Mouse (Mus musculus) common myeloid progenitor, adult 5-6 weeks (primary cell): ENCODE results near the gene Mtf1. TPM values are rescaled to one million over a fixed set of nuclear protein-coding genes. Genes with fewer than 3 reads are reported as not detected.

ENCODE experiments used
- ATAC-seq: replicated peaks from 2 replicates; pipeline ENCODE4 v1.8.0; 2016; ENCODE audit warnings: low read depth, mild to moderate bottlenecking, moderate TSS enrichment, inconsistent platforms; ENCODE audit not compliant: poor library complexity, severe bottlenecking
- total RNA-seq: library from RNA; stranded (forward); fragments of 200-1000, 187-1606 nt; gene quantifications from 2 replicates; pipeline ENCODE4 v1.2.3, GENCODE M21; 2017

The Mtf1 gene
- 26.1 and 35.9 TPM in 2 replicates for total RNA-seq

- ATAC-seq = peak; percentile 71
Observed at GRCm38 (mm10) chr4:124801552-124802308, at the start of gene Mtf1. TSS of gene Mtf1 (plus strand) at chr4:124802104.

- peak; percentile 72 for ATAC-seq
Observed at GRCm38 (mm10) chr4:124752281-124753199, 49.4 kb upstream of the Mtf1 start.

GRCm38 (mm10) chr4:124755526-124755925, 46.4 kb upstream of the Mtf1 start:
- no peak for ATAC-seq

GRCm38 (mm10) chr4:124759305-124759811, 42.5 kb upstream of the Mtf1 start:
- peak; percentile 96 for ATAC-seq

- no peak for ATAC-seq
Observed at GRCm38 (mm10) chr4:124761201-124761600, 40.7 kb upstream of the Mtf1 start.

GRCm38 (mm10) chr4:124762858-124763452, 38.9 kb upstream of the Mtf1 start:
- ATAC-seq = no peak

GRCm38 (mm10) chr4:124765802-124766565, 35.9 kb upstream of the Mtf1 start:
- no peak for ATAC-seq

GRCm38 (mm10) chr4:124766566-124766940, 35.4 kb upstream of the Mtf1 start:
- ATAC-seq = peak; percentile 57

GRCm38 (mm10) chr4:124768963-124769591, 32.8 kb upstream of the Mtf1 start:
- ATAC-seq = peak; percentile 29; the same call in 1 of the 2 replicates

GRCm38 (mm10) chr4:124770624-124771023, 31.3 kb upstream of the Mtf1 start:
- ATAC-seq = no peak

- peak; percentile 79 for ATAC-seq
Observed at GRCm38 (mm10) chr4:124772125-124772524, 29.8 kb upstream of the Mtf1 start.

- ATAC-seq = no peak
Observed at GRCm38 (mm10) chr4:124773449-124773848, 28.5 kb upstream of the Mtf1 start.

- no peak for ATAC-seq
Observed at GRCm38 (mm10) chr4:124773995-124774394, 27.9 kb upstream of the Mtf1 start.

- peak; percentile 55 for ATAC-seq
Observed at GRCm38 (mm10) chr4:124774429-124774828, 27.5 kb upstream of the Mtf1 start.

GRCm38 (mm10) chr4:124781361-124781760, 20.5 kb upstream of the Mtf1 start:
- no peak for ATAC-seq

GRCm38 (mm10) chr4:124782395-124782794, 19.5 kb upstream of the Mtf1 start:
- ATAC-seq = no peak

- no peak for ATAC-seq
Observed at GRCm38 (mm10) chr4:124783937-124784336, 18.0 kb upstream of the Mtf1 start.

- ATAC-seq = no peak
Observed at GRCm38 (mm10) chr4:124790013-124790412, 11.9 kb upstream of the Mtf1 start.

- no peak for ATAC-seq
Observed at GRCm38 (mm10) chr4:124792114-124792513, 9.8 kb upstream of the Mtf1 start.
